Mouse (Mus musculus) kidney, postnatal 0 days (tissue): Measurements from ENCODE around the gene BC034090. TPM values are rescaled to one million over a fixed set of nuclear protein-coding genes. Genes with fewer than 3 reads are reported as not detected.
"Not testable (repeated sequence)": the region's sequence is repeated elsewhere in the genome, so short reads cannot be mapped to it uniquely, and the experiment has no call there.

Source experiments
- ATAC-seq: fragments of 200-750 bp; cut with Nextera tagmentation; replicated peaks from 2 replicates; pipeline ENCODE4 v1.8.0; 2017; ENCODE audit warnings: low read depth, moderate number of reproducible peaks, moderate TSS enrichment, moderate library complexity; ENCODE audit not compliant: low FRiP score
- DNase-seq: peaks from one replicate; pipeline ENCODE4 v3.0.0-alpha.2; 2016; ENCODE audit warnings: low spot score
- H3K27ac ChIP-seq: fragments of 300-500 bp; sonication (generic); 2 replicates; pipeline ENCODE4 v1.5.1; 2014; ENCODE audit warnings: mild to moderate bottlenecking
- H3K27me3 ChIP-seq: fragments of 300-500 bp; sonication (generic); 2 replicates; pipeline ENCODE4 v1.6.1; 2014; ENCODE audit warnings: low read length, mixed read lengths; ENCODE audit not compliant: insufficient read depth
- H3K36me3 ChIP-seq: fragments of 300-500 bp; sonication (generic); 2 replicates; pipeline ENCODE4 v1.6.1; 2014; ENCODE audit warnings: low read length, mixed read lengths; ENCODE audit not compliant: insufficient read depth
- H3K4me1 ChIP-seq: fragments of 300-500 bp; sonication (generic); replicated peaks from 2 replicates; pipeline ENCODE4 v1.6.1; 2014; ENCODE audit warnings: antibody characterized with exemption, low read length, mixed read lengths; ENCODE audit not compliant: insufficient read depth
- H3K4me2 ChIP-seq: fragments of 300-500 bp; sonication (generic); 2 replicates; pipeline ENCODE4 v1.6.1; 2014; ENCODE audit warnings: mild to moderate bottlenecking, low read length, moderate library complexity, mixed read lengths
- H3K4me3 ChIP-seq: fragments of 300-500 bp; sonication (generic); replicated peaks from 2 replicates; pipeline ENCODE4 v1.5.1; 2014; ENCODE audit warnings: low read depth, low read length
- H3K9ac ChIP-seq: fragments of 300-500 bp; sonication (generic); 2 replicates; pipeline ENCODE4 v1.6.1; 2014; ENCODE audit warnings: low read depth, low read length
- H3K9me3 ChIP-seq: fragments of 300-500 bp; sonication (generic); replicated peaks from 2 replicates; pipeline ENCODE4 v1.6.1; 2016; ENCODE audit warnings: low read length, inconsistent platforms, mixed read lengths
- CTCF ChIP-seq: IDR thresholded peaks from 2 replicates; pipeline ENCODE4 v1.5.1; 2016; ENCODE audit warnings: antibody characterized with exemption, low read depth, mild to moderate bottlenecking, moderate library complexity
- WGBS: fragments of 180-500 bp; shearing (Covaris S2); extraction: QIAGEN DNeasy Blood & Tissue Kit; methylation state at CpG from one replicate; pipeline ENCODE4 v1.1.7; 2014; 5-methylcytosine and 5-hydroxymethylcytosine counted together
- polyA plus RNA-seq: library from polyadenylated mRNA; unstranded; fragments of >200 nt; fragmentation: Nextera tagmentation; extraction: Ambion mirVana; gene quantifications from 2 replicates; pipeline ENCODE4 v1.2.1, GENCODE M21; 2015

Gene BC034090
- polyA plus RNA-seq, 1 experiment from 2014 or later = 9.9 TPM

GRCm38 (mm10) chr1:155174424-155174823 lies 69.8 kb downstream of the BC034090 start:
- Histone ChIP-seq H3K9me3 (no peaks in the 10 kb centered on the region), H3K4me3 (no peak overlapping the region), H3K4me1 (0 out of 2 replicates have a peak, but pooled peaks cover 7% of the 10 kb centered on the region), H3K27me3 (no peaks in the 10 kb centered on the region), H3K27ac (no peak overlapping the region), H3K36me3 (peaks cover 6% of the 10 kb centered on the region; the same call in 1 of the 2 replicates), H3K9ac (no peak overlapping the region), H3K4me2 (no peak overlapping the region)
- ATAC-seq = no peak
- WGBS = 95% methylated on average over 1 of the region's 1 CpGs
- no peak for DNase-seq
- no peak for TF ChIP-seq CTCF

GRCm38 (mm10) chr1:155173644-155174016 lies 70.6 kb downstream of the BC034090 start:
- not testable (repeated sequence) for H3K36me3 ChIP-seq, H3K4me1 ChIP-seq, H3K27ac ChIP-seq, H3K9me3 ChIP-seq, H3K9ac ChIP-seq, H3K4me3 ChIP-seq, H3K4me2 ChIP-seq, ATAC-seq, H3K27me3 ChIP-seq, DNase-seq
- WGBS = 70% methylated on average over 1 of the region's 1 CpGs

- Histone ChIP-seq H3K4me3 (no peak overlapping the region), H3K4me1 (0 out of 2 replicates have a peak, but pooled peaks cover 7% of the 10 kb centered on the region), H3K36me3 (peaks cover 6% of the 10 kb centered on the region; the same call in 1 of the 2 replicates), H3K9ac (no peak overlapping the region), H3K27ac (no peak overlapping the region), H3K4me2 (no peak overlapping the region), H3K27me3 (no peaks in the 10 kb centered on the region), H3K9me3 (no peaks in the 10 kb centered on the region)
- ATAC-seq = no peak
- no peak for TF ChIP-seq CTCF
- 90% methylated on average over 3 of the region's 3 CpGs for WGBS
- DNase-seq = no peak
Observed at GRCm38 (mm10) chr1:155172895-155173643, 71.2 kb downstream of the BC034090 start.

DNA sequence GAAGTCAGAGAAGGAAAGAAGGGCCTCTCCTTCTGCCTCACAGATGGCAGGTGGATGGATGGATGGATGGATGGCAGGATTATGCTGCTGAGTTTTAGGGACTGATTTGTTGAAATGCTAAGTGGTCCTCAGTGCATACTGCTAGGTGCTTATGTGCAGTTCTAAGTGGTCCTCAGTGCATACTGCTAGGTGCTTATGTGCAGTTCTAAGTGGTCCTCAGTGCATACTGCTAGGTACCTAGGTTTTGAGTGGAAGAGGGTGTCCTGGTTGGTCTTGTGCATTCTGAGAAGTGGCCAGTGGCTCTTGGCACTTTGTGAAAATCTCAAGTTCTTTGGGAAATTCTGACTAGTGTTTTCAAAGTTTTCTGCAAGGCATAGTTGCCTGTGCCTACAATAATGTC lies 74.3 kb downstream of the BC034090 start:
- Histone ChIP-seq H3K27ac (no peak overlapping the region), H3K4me1 (0 out of 2 replicates have a peak, but pooled peaks cover 7% of the 10 kb centered on the region), H3K4me3 (no peak overlapping the region), H3K9me3 (no peaks in the 10 kb centered on the region), H3K4me2 (no peak overlapping the region), H3K36me3 (no peaks in the 10 kb centered on the region), H3K27me3 (no peaks in the 10 kb centered on the region), H3K9ac (no peak overlapping the region)
- ATAC-seq = no peak
- no peak for DNase-seq
- TF ChIP-seq CTCF = no peak

GRCm38 (mm10) chr1:155167453-155167852 lies 76.8 kb downstream of the BC034090 start:
- WGBS = 77% methylated on average over 3 of the region's 3 CpGs
- Histone ChIP-seq H3K27me3 (no peaks in the 10 kb centered on the region), H3K27ac (no peak overlapping the region), H3K9me3 (no peaks in the 10 kb centered on the region), H3K4me1 (0 out of 2 replicates have a peak, but pooled peaks cover 7% of the 10 kb centered on the region), H3K36me3 (no peaks in the 10 kb centered on the region), H3K9ac (no peak overlapping the region), H3K4me3 (no peak overlapping the region), H3K4me2 (no peak overlapping the region)
- no peak for DNase-seq
- no peak for TF ChIP-seq CTCF
- no peak for ATAC-seq

Other genes starting within 250 kb of the BC034090 start
- gene Ier5, start 144.8 kb downstream of the BC034090 start, polyA plus RNA-seq = 8.0 and 11.4 TPM in 2 replicates
- gene Mr1, start 97.6 kb downstream of the BC034090 start, polyA plus RNA-seq = 7.4 and 7.9 TPM in 2 replicates
- gene Stx6, start 85.7 kb downstream of the BC034090 start, polyA plus RNA-seq = 57.1 and 59.9 TPM in 2 replicates
- 6.0 and 6.3 TPM in 2 replicates for gene Xpr1, start 173.0 kb upstream of the BC034090 start, polyA plus RNA-seq